Mouse (Mus musculus) B cell, adult 67 days (primary cell): ENCODE data around the gene A1bg. TPM values are rescaled to one million over a fixed set of nuclear protein-coding genes. Genes with fewer than 3 reads are reported as not detected.

Source experiments
- total RNA-seq, 2 experiments: library from RNA; stranded (reverse); gene quantifications; 4 replicates each; pipeline ENCODE4 v1.2.4; 2023

A1bg gene
- not detected for total RNA-seq

GRCm38 (mm10) chr15:60922912-60923311 is at the start of gene A1bg:
A1bg (minus strand) TSS chr15:60923012.

DNA sequence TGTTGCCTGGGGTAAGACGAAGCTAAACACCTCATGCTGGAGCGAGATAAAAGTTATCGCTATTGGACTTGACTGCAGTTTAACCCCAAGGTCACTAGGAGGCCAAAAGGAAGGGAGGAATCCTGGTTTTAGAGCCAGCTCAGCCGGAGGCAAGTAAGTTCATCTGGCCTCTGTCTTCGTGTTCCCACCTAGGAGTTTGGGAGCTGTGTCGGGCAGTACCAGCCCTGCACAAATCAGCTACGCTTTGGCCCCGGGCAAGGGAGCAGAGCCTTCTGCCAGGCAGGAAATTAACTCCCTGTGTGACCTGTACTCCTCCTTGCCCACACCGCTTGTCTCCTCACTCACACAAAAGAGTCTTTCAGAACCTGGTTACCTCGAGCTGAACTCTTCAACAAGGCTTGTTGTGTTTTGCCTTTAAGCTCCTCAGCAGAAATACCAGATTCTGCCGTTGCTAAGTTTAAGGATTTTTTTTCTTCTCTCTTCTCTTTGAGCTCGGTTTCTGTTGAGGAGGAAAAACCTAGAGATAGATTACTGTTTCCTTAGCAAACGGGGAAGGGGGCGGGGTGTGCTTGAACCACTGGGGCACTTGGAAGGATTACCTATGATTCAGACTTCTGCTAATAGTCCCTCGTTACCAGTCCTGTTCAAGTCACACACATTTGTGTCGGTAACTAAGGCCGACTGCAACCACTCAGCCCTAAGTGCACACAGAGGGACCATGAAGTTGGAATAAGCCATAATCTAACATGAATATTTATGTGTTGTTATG is 69.4 kb downstream of the A1bg start, which contains the start of gene Fam84b:
TSS of gene Fam84b (minus strand) at position 548 of the 769 bp plus-strand sequence.

Other genes with a start within 250 kb of the A1bg start
- 10 to 100 TPM; 13.1 to 15.1 TPM for gene Fam84b, start 69.2 kb downstream of the A1bg start, total RNA-seq